11 mouse cellular contexts compared by ENCODE assay signal in the genomic region with DNA sequence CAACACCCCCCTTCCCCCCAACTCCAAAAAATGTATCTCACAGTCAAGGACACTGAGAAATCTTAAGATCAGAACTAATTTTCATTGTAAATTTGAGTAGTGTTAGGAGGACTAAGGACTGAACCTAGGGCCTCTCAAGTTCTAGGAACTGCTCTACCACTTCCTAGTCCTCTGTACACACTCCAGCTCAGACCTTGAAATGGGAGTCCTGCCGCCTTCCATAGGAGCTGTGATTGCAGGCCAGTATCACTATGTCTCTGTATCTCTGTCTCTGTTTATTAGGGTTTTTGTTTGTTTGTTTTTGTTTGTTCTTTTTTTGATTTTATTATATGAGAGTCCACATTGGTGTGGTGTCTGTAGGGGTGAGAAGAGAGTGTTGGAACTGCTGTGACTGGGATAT. TPM values are rescaled to one million over a fixed set of nuclear protein-coding genes. Genes with fewer than 3 reads are reported as not detected.
DNase-seq lines count a peak whose midpoint lies in the region; ATAC-seq and TF ChIP-seq lines count a peak whose summit lies in the region.
"Had no signal": no experiment of that assay in that cellular context is flagged by ENCODE, and none has a peak within 500 bp of the region (broad histone marks: within the 10 kb centered on the region; RNA-seq: fewer than 3 reads in every experiment).

No protein-coding gene starts in this region.

- H3K9ac ChIP-seq in hindbrain, embryonic 11.5 days (ENCODE audit: low read depth, low read length), result no peak overlapping the region
- H3K9ac ChIP-seq in MEL (ENCODE audit: control insufficient read depth, low read depth, low read length, poor library complexity, severe bottlenecking), result peak overlapping the region; percentile 14; the same call in 1 of the 2 replicates
- H3K9ac ChIP-seq in hindbrain, embryonic 12.5 days, result no peak overlapping the region
- no peak overlapping the region for H3K9ac ChIP-seq in midbrain, embryonic 13.5 days (replicated peaks)
- no peak overlapping the region for H3K9ac ChIP-seq in kidney, embryonic 14.5 days (ENCODE audit: low read depth, low read length)
- H3K9ac ChIP-seq: limb, embryonic 12.5 days had no signal

- 68% methylated on average over 1 of the region's 1 CpGs for WGBS in hindbrain, embryonic 10.5 days
- 78% methylated on average over 1 of the region's 1 CpGs for WGBS in hindbrain, embryonic 11.5 days
- 89% methylated on average over 1 of the region's 1 CpGs for WGBS in hindbrain, embryonic 12.5 days
- 83% methylated on average over 1 of the region's 1 CpGs for WGBS in midbrain, embryonic 13.5 days
- WGBS in kidney, embryonic 14.5 days, result 65% methylated on average over 1 of the region's 1 CpGs

- peaks cover 18% of the 10 kb centered on the region for H3K4me1 ChIP-seq in hindbrain, embryonic 10.5 days (replicated peaks)
- no peaks in the 10 kb centered on the region for H3K4me1 ChIP-seq in hindbrain, embryonic 11.5 days (replicated peaks; ENCODE audit: control insufficient read depth, insufficient read depth, low read length)
- peaks cover 5 to 15% of the 10 kb centered on the region in 2 experiments; a peak in 2 of 4 replicates for H3K4me1 ChIP-seq in MEL (ENCODE audit: control insufficient read depth in 1 of 2, insufficient read depth in 2 of 2, low read length in 2 of 2)
- peaks cover 12% of the 10 kb centered on the region; the same call in 1 of the 2 replicates for H3K4me1 ChIP-seq in hindbrain, embryonic 12.5 days
- H3K4me1 ChIP-seq in midbrain, embryonic 13.5 days (replicated peaks), result peaks cover 15% of the 10 kb centered on the region
- peaks cover 10% of the 10 kb centered on the region; the same call in 1 of the 2 replicates for H3K4me1 ChIP-seq in kidney, embryonic 14.5 days (ENCODE audit: control insufficient read depth, insufficient read depth, low read length)

- no peaks in the 10 kb centered on the region; the same call in 1 of the 2 replicates for H3K9me3 ChIP-seq in hindbrain, embryonic 10.5 days
- H3K9me3 ChIP-seq in hindbrain, embryonic 11.5 days (ENCODE audit: control insufficient read depth, low read length), result no peaks in the 10 kb centered on the region
- no peaks in the 10 kb centered on the region for H3K9me3 ChIP-seq in MEL (replicated peaks; ENCODE audit: insufficient read depth, low read length)
- H3K9me3 ChIP-seq in hindbrain, embryonic 12.5 days (replicated peaks), result no peaks in the 10 kb centered on the region
- no peaks in the 10 kb centered on the region for H3K9me3 ChIP-seq in midbrain, embryonic 13.5 days
- no peaks in the 10 kb centered on the region for H3K9me3 ChIP-seq in kidney, embryonic 14.5 days (ENCODE audit: control insufficient read depth, low read length)
- H3K9me3 ChIP-seq: limb, embryonic 12.5 days had no signal

- H3K27me3 ChIP-seq in hindbrain, embryonic 10.5 days (ENCODE audit: insufficient read depth, poor library complexity, severe bottlenecking), result no peaks in the 10 kb centered on the region
- no peaks in the 10 kb centered on the region for H3K27me3 ChIP-seq in hindbrain, embryonic 11.5 days (ENCODE audit: control insufficient read depth, insufficient read depth, low read length)
- H3K27me3 ChIP-seq in MEL (ENCODE audit: control insufficient read depth in 1 of 2, insufficient read depth in 2 of 2, low read length in 2 of 2), result no peaks in the 10 kb centered on the region
- no peaks in the 10 kb centered on the region for H3K27me3 ChIP-seq in hindbrain, embryonic 12.5 days
- no peaks in the 10 kb centered on the region for H3K27me3 ChIP-seq in midbrain, embryonic 13.5 days
- H3K27me3 ChIP-seq in kidney, embryonic 14.5 days (ENCODE audit: control insufficient read depth, insufficient read depth, low read length), result no peaks in the 10 kb centered on the region
- H3K27me3 ChIP-seq: limb, embryonic 12.5 days had no signal

- TF ChIP-seq POLR2A in MEL (IDR thresholded peaks at IDR 0.05; ENCODE audit: control insufficient read depth in 1 of 2, insufficient read depth in 1 of 2, low read depth in 1 of 2, low read length in 2 of 2, poor library complexity in 1 of 2), result no peak

- no peak overlapping the region for H3K27ac ChIP-seq in hindbrain, embryonic 10.5 days
- H3K27ac ChIP-seq in hindbrain, embryonic 11.5 days (ENCODE audit: low read depth, low read length), result no peak overlapping the region
- no peak overlapping the region for H3K27ac ChIP-seq in MEL (ENCODE audit: control insufficient read depth, low read depth, low read length)
- H3K27ac ChIP-seq in hindbrain, embryonic 12.5 days, result no peak overlapping the region
- H3K27ac ChIP-seq in midbrain, embryonic 13.5 days, result no peak overlapping the region
- H3K27ac ChIP-seq in kidney, embryonic 14.5 days (ENCODE audit: low read depth, low read length), result no peak overlapping the region
- H3K27ac ChIP-seq: limb, embryonic 12.5 days had no signal

- TF ChIP-seq CTCF in MEL (IDR thresholded peaks at IDR 0.05 in 2 of 3, conservative IDR thresholded peaks at IDR 0.05 in 1 of 3; ENCODE audit: control insufficient read depth in 1 of 3, insufficient read depth in 1 of 3, low read depth in 2 of 3, low read length in 3 of 3, poor library complexity in 1 of 3, severe bottlenecking in 1 of 3), result no peak

- no peak for TF ChIP-seq RAD21 in MEL (IDR thresholded peaks at IDR 0.05; ENCODE audit: low read depth, low read length)

- no peak for ATAC-seq in hindbrain, embryonic 11.5 days (ENCODE audit: low FRiP score)
- ATAC-seq in hindbrain, embryonic 12.5 days (ENCODE audit: low FRiP score), result no peak
- no peak for ATAC-seq in midbrain, embryonic 13.5 days
- no peak for ATAC-seq in kidney, embryonic 14.5 days (ENCODE audit: low FRiP score, low TSS enrichment)

- TF ChIP-seq EP300 in MEL (IDR thresholded peaks at IDR 0.05; ENCODE audit: low read depth in 1 of 2, low read length in 2 of 2), result no peak

- DNase-seq in hindbrain, embryonic 10.5 days (ENCODE audit: low spot score), result no peak
- no peak for DNase-seq in hindbrain, embryonic 11.5 days (ENCODE audit: low spot score)
- no peak for DNase-seq in MEL (ENCODE audit: low read depth, low spot score)
- no peak for DNase-seq in spleen, postnatal 10 days (ENCODE audit: low spot score in 2 of 2)
- no peak for DNase-seq in kidney, postnatal 25 days
- DNase-seq: cerebellum, postnatal 36 days; gastrocnemius, postnatal 25 days had no signal

- peaks cover 50% of the 10 kb centered on the region for H3K79me2 ChIP-seq in MEL (ENCODE audit: control insufficient read depth, insufficient read depth, low read length, poor library complexity)

- H3K36me3 ChIP-seq in hindbrain, embryonic 10.5 days, result 0 out of 2 replicates have a peak, but pooled peaks cover 3% of the 10 kb centered on the region
- H3K36me3 ChIP-seq in hindbrain, embryonic 11.5 days (ENCODE audit: control insufficient read depth, insufficient read depth, low read length), result no peaks in the 10 kb centered on the region
- peaks cover 0 to 41% of the 10 kb centered on the region in 2 experiments; a peak in 2 of 4 replicates for H3K36me3 ChIP-seq in MEL (ENCODE audit: control insufficient read depth in 1 of 2, insufficient read depth in 2 of 2, low read length in 2 of 2)
- H3K36me3 ChIP-seq in hindbrain, embryonic 12.5 days, result no peaks in the 10 kb centered on the region
- no peaks in the 10 kb centered on the region for H3K36me3 ChIP-seq in midbrain, embryonic 13.5 days
- H3K36me3 ChIP-seq in kidney, embryonic 14.5 days (ENCODE audit: control insufficient read depth, insufficient read depth, low read length), result no peaks in the 10 kb centered on the region
- H3K36me3 ChIP-seq: limb, embryonic 12.5 days had no signal

- no peak overlapping the region for H3K4me2 ChIP-seq in hindbrain, embryonic 11.5 days (replicated peaks; ENCODE audit: low read depth, low read length)
- peak overlapping the region; percentile 31 for H3K4me2 ChIP-seq in hindbrain, embryonic 12.5 days (replicated peaks)
- peak overlapping the region; percentile 39 for H3K4me2 ChIP-seq in midbrain, embryonic 13.5 days (replicated peaks)
- H3K4me2 ChIP-seq in kidney, embryonic 14.5 days (replicated peaks; ENCODE audit: low read depth, low read length), result no peak overlapping the region
- H3K4me2 ChIP-seq: limb, embryonic 12.5 days had no signal

- H3K4me3 ChIP-seq in hindbrain, embryonic 10.5 days, result peak overlapping the region; percentile 1; the same call in 1 of the 2 replicates
- H3K4me3 ChIP-seq in hindbrain, embryonic 11.5 days (ENCODE audit: low read depth, low read length), result no peak overlapping the region
- H3K4me3 ChIP-seq in MEL (ENCODE audit: control insufficient read depth in 1 of 2, insufficient read depth in 1 of 2, low read depth in 2 of 2, low read length in 2 of 2), result no peak overlapping the region
- H3K4me3 ChIP-seq in hindbrain, embryonic 12.5 days, result no peak overlapping the region
- no peak overlapping the region; the same call in 1 of the 2 replicates for H3K4me3 ChIP-seq in midbrain, embryonic 13.5 days (replicated peaks)
- no peak overlapping the region for H3K4me3 ChIP-seq in kidney, embryonic 14.5 days (ENCODE audit: low read length)
- H3K4me3 ChIP-seq: limb, embryonic 12.5 days had no signal

TF ChIP-seq in MEL, 35 proteins besides CTCF, POLR2A, EP300 and RAD21 (continues in another document):
- TF ChIP-seq UBTF (IDR thresholded peaks at IDR 0.05; ENCODE audit: borderline replicate concordance, insufficient read depth, low read depth, low read length), result no peak
- TF ChIP-seq POLR2AphosphoS2 (IDR thresholded peaks at IDR 0.05; ENCODE audit: low read length), result no peak
- no peak for TF ChIP-seq RCOR1 (IDR thresholded peaks at IDR 0.05; ENCODE audit: low read depth, low read length)
- TF ChIP-seq ZNF384 (IDR thresholded peaks at IDR 0.05; ENCODE audit: low read depth, low read length), result no peak
- no peak for TF ChIP-seq POLR2AphosphoS5 (IDR thresholded peaks at IDR 0.05; ENCODE audit: borderline replicate concordance, low read depth, low read length)
- no peak for TF ChIP-seq CHD2 (IDR thresholded peaks at IDR 0.05; ENCODE audit: low read length)
- no peak for TF ChIP-seq HCFC1 (IDR thresholded peaks at IDR 0.05; ENCODE audit: low read depth, low read length)
- no peak for TF ChIP-seq E2F4 (IDR thresholded peaks at IDR 0.05; ENCODE audit: borderline replicate concordance, low read depth, low read length)
- TF ChIP-seq SIN3A (IDR thresholded peaks at IDR 0.05; ENCODE audit: low read length), result no peak
- no peak for TF ChIP-seq ETS1 (IDR thresholded peaks at IDR 0.05; ENCODE audit: low read depth, low read length)
- TF ChIP-seq ZC3H11A (IDR thresholded peaks at IDR 0.05; ENCODE audit: low read depth, low read length), result no peak

RNA-seq across cellular contexts. Expression of a gene that starts 3.4 kb away (rescaled TPM):
- 116 TPM in 2 replicates for polyA plus RNA-seq in hindbrain, embryonic 10.5 days (2016; fragmentation: Nextera tagmentation; extraction: Ambion mirVana)
- polyA plus RNA-seq in hindbrain, embryonic 11.5 days (2014; fragmentation: Nextera tagmentation; extraction: Ambion mirVana), result 157 and 160 TPM in 2 replicates
- 81.7 and 84.1 TPM in 2 replicates for total RNA-seq in MEL (2012; rRNA removed)
- 100 to 1,000 TPM in 1 of 2 experiments, 10 to 100 TPM in 1; 46.3 to 112 TPM for polyA plus RNA-seq in MEL (2012; ENCODE audit: insufficient read depth in 1 of 2, insufficient read length in 2 of 2, low read depth in 1 of 2, low replicate concordance in 2 of 2, missing spikeins in 1 of 2)
- 190 and 218 TPM in 2 replicates for polyA plus RNA-seq in hindbrain, embryonic 12.5 days (2016; fragmentation: Nextera tagmentation; extraction: Ambion mirVana)
- polyA plus RNA-seq in midbrain, embryonic 13.5 days (2015; fragmentation: Nextera tagmentation; extraction: Ambion mirVana), result 183 and 186 TPM in 2 replicates
- polyA plus RNA-seq in kidney, embryonic 14.5 days (2014; fragmentation: Nextera tagmentation; extraction: Ambion mirVana), result 101 and 139 TPM in 2 replicates

Comparison
In these comparisons a context has a peak if more than half of its experiments do, and no peak if none do; other contexts are left out.
1. H3K4me2 ChIP-seq: peak in hindbrain, embryonic 12.5 days (single experiment) and midbrain, embryonic 13.5 days (single experiment); none in hindbrain, embryonic 11.5 days (single experiment) and kidney, embryonic 14.5 days (single experiment).